Mouse (Mus musculus) ovary, postnatal 10 days (tissue): ENCODE measurements around the gene Wapl.

ENCODE experiments used
- DNase-seq: peaks from one replicate; pipeline ENCODE4 v3.0.0; 2022; ENCODE audit warnings: low spot score

The Wapl gene

DNA sequence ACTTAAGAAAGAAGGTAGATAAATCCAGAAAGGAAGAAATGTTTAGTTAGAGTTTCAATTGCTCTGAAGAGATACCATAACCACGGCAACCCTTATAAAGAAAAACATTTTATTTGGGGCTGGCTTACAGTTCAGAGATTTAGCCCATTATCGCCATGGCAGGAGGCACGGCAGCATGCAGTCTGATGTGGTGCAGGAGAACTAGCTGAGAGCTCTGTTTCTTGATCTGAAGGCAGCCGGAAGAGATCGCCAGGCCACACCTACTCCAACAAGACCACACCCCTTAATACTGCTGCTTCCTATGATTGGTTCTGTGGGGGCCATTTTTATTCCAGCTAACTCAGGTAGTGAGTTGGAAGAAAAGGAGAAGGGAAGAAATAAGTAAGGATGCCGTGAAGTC lies 100.5 kb downstream of the Wapl start:
- DNase-seq: no peak

DNA sequence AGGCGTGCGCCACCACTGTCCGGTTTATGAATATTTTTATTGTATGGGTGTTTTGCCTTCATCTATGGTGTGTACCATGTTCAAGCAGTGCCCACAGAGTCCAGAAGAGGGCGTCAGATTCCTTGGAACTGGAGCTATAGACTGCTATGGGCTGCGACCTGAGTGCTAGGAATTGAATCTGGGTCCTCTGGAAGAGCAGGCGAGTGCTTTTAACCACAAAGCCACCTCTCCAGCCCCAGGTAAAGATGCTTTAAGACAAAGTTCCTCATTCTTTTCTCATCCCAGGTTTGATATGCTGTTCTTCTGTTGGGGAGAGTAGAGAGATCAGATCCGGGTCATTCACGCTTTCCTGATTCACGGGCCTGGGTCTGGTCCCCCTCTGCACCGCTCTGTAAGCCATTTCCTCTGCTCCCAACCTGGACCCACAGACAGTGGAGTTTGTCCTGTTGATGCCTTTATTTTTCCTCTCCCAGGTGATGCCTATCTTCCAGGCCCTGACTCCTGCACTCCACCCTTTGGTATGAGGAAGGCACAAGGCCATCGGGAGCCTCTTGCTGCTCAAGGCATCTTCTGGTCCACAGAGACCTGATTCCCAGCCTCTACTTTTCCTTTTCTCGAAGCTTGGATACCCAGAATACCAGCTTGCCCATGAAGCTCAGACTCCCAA lies 103.1 kb downstream of the Wapl start:
- DNase-seq: no peak

DNA sequence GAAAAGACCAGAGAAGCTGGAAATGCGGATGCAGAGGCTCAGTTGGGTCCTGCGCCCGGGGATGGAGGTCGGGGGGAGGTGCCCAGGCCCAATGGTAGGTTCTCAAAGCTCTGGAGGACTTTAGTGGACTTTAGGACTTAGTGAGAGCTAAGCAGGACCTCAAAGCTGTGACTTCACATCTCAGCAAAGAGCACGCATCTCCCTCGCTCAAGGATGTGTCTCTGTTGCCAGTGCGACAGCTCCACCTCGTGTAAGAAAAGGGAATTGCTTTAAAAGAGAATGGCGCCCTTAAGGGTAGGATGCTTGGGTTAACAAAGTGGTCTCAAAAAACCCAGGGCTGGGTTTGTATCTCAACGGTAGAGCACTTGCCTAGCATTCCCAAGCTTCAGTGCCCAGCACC lies 104.1 kb downstream of the Wapl start:
- no peak for DNase-seq

DNA sequence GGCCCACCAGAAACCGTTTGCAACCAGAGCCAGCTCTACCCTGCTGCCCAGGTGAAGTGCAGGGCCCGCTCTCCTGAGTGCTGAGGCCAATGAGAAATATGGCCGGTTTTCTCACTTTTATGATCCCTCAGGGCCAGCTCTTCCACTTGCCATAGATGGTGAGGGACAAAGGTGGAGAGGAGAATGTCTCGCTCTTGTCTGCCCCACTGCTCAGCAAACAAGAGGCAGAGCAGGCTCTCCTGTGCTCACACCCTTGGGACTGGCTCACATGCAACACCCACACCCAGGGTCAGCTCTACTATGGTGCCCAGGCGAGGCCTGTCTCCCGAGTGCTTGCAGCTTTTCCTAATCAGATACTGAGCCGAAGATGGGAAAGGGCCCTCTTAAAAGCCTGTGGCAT lies 105.0 kb downstream of the Wapl start:
- no peak for DNase-seq

DNA sequence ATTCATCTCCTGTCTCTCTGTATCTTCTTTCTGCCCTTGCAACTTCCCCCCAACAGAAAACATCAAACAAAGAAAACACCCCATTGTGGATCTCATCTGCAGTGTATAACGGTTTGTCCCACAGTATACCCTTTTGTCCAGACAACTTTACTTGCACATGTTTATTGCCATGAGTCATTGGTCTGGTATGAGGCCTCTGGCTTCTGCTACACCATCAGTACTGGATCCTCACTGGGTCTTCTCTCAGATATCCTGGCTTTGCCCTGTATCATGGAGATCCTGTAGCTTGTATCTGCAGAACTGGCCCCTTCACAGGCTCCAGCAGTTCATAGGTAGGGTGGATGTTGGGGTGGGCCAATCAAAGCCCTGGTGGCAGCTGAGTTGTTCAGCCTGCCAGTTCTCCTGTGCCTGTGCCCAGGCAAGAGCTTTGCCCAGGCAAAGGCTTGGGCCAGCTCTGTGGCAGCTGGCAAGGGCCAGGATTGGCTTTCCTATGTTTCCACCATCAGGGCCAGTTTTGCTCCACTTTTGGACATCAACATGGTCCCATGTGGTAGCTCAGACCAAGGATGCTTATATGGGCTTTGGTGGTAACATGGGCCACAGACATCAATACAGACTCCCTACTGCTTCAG lies 119.8 kb downstream of the Wapl start:
- DNase-seq: no peak
